Mouse (Mus musculus) megakaryocyte-erythroid progenitor cell, adult 5 weeks (primary cell): ENCODE measurements around the gene Exph5. TPM values are rescaled to one million over a fixed set of nuclear protein-coding genes. Genes with fewer than 3 reads are reported as not detected.

Experiments used
- polyA plus RNA-seq: library from polyadenylated mRNA; stranded (reverse); fragments of >175 nt; gene quantifications from 2 replicates; pipeline ENCODE4 v1.2.3, GENCODE M21; 2012

Exph5 gene
- not detected in 2 replicates for polyA plus RNA-seq

GRCm38 (mm10) chr9:53301269-53301720 is at the start of gene Exph5:
Gene Exph5 (plus strand): TSS chr9:53301670.

GRCm38 (mm10) chr9:53383951-53384866 is 82.7 kb downstream of the Exph5 start, which contains the start of gene Kdelc2:
Gene Kdelc2 (plus strand): TSS chr9:53384025.

GRCm38 (mm10) chr9:53402291-53402711 is 100.8 kb downstream of the Exph5 start, which contains the start of gene 4930550C14Rik:
Gene 4930550C14Rik (plus strand): TSS chr9:53402325.

Other genes with a start within 250 kb of the Exph5 start
- 12.2 and 14.8 TPM in 2 replicates for gene Ddx10, start 53.6 kb upstream of the Exph5 start, polyA plus RNA-seq
- gene Kdelc2, start 82.4 kb downstream of the Exph5 start, polyA plus RNA-seq: 1.0 and 1.3 TPM in 2 replicates
- gene 4930550C14Rik, start 100.7 kb downstream of the Exph5 start, polyA plus RNA-seq: not detected in 2 replicates
- 0.67 and 2.0 TPM in 2 replicates for gene Atm, start 235.1 kb downstream of the Exph5 start, polyA plus RNA-seq
- 0.86 and 1.5 TPM in 2 replicates for gene Npat, start 235.4 kb downstream of the Exph5 start, polyA plus RNA-seq